Mouse (Mus musculus): ENCODE data around the gene Cd33. TPM values are rescaled to one million over a fixed set of nuclear protein-coding genes. Genes with fewer than 3 reads are reported as not detected.

Gene Cd33
- total and polyA plus RNA-seq, 2 experiments from 2014 or later = 2.0 TPM

- Histone ChIP-seq H3K4me1 (ENCODE audit: insufficient read depth, low read length) (peaks cover 8% of the 10 kb centered on the region; the same call in 1 of the 2 replicates), H3K27me3 (ENCODE audit: insufficient read depth, low read length) (no peaks in the 10 kb centered on the region), H3K36me3 (ENCODE audit: insufficient read depth, low read length) (no peaks in the 10 kb centered on the region), H3K4me2 (ENCODE audit: low read depth, low read length) (peak overlapping the region; percentile 73), H3K9ac (replicated peaks; ENCODE audit: low read length) (peak overlapping the region; percentile 91), H3K27ac (peak overlapping the region; percentile 82), H3K4me3 (ENCODE audit: low read length) (peak overlapping the region; percentile 78), H3K9me3 (ENCODE audit: low read length) (no peaks in the 10 kb centered on the region)
- DNase-seq (ENCODE audit: low spot score) = peak; percentile 88
- 0% methylated on average over 7 of the region's 13 CpGs for WGBS
- ATAC-seq = peak; percentile 89
- no peak for TF ChIP-seq CTCF (IDR thresholded peaks at IDR 0.05; ENCODE audit: low read depth)
These were observed 54.0 kb downstream of the Cd33 start for GRCm38 (mm10) chr7:43490182-43490584.

- Histone ChIP-seq H3K4me2 (ENCODE audit: low read depth, low read length) (peak within 1 kb of the TSS; percentile 73), H3K27ac (peak within 1 kb of the TSS; percentile 82), H3K4me3 (ENCODE audit: low read length) (peak within 1 kb of the TSS; percentile 78), H3K4me1 (ENCODE audit: insufficient read depth, low read length) (peaks cover 8% of the 10 kb centered on the region; the same call in 1 of the 2 replicates), H3K9me3 (ENCODE audit: low read length) (no peaks in the 10 kb centered on the region), H3K9ac (replicated peaks; ENCODE audit: low read length) (peak within 1 kb of the TSS; percentile 91), H3K27me3 (ENCODE audit: insufficient read depth, low read length) (no peaks in the 10 kb centered on the region), H3K36me3 (ENCODE audit: insufficient read depth, low read length) (no peaks in the 10 kb centered on the region)
- 0% methylated on average over 16 of the region's 41 CpGs for WGBS
- ATAC-seq = peak; percentile 59
- peak; percentile 24 for DNase-seq (ENCODE audit: low spot score)
- TF ChIP-seq CTCF (IDR thresholded peaks at IDR 0.05; ENCODE audit: low read depth) = no peak
These were observed 54.5 kb downstream of the Cd33 start, which contains the start of gene Iglon5 for GRCm38 (mm10) chr7:43489631-43490125. Gene Iglon5 (minus strand): TSS chr7:43490075.

GRCm38 (mm10) chr7:43488646-43489045 lies 55.6 kb downstream of the Cd33 start:
- Histone ChIP-seq H3K36me3 (ENCODE audit: insufficient read depth, low read length) (no peaks in the 10 kb centered on the region), H3K4me2 (ENCODE audit: low read depth, low read length) (peak overlapping the region; percentile 73), H3K4me3 (ENCODE audit: low read length) (peak overlapping the region; percentile 78), H3K9ac (replicated peaks; ENCODE audit: low read length) (peak overlapping the region; percentile 91; the same call in 1 of the 2 replicates), H3K4me1 (ENCODE audit: insufficient read depth, low read length) (peaks cover 8% of the 10 kb centered on the region; the same call in 1 of the 2 replicates), H3K9me3 (ENCODE audit: low read length) (no peaks in the 10 kb centered on the region), H3K27ac (0 out of 2 replicates have a peak overlapping the region, but pooled peaks have one; percentile 82), H3K27me3 (ENCODE audit: insufficient read depth, low read length) (no peaks in the 10 kb centered on the region)
- TF ChIP-seq CTCF (IDR thresholded peaks at IDR 0.05; ENCODE audit: low read depth) = no peak; the same call in 1 of the 2 replicates
- WGBS = 23% methylated on average over 5 of the region's 5 CpGs
- ATAC-seq (peak; percentile 27), DNase-seq (ENCODE audit: low spot score) (peak; percentile 18)

GRCm38 (mm10) chr7:43483236-43483635 lies 61.0 kb downstream of the Cd33 start:
- H3K9me3 ChIP-seq (ENCODE audit: low read length) = no peaks in the 10 kb centered on the region
- H3K9ac ChIP-seq (replicated peaks; ENCODE audit: low read length) = no peak overlapping the region
- H3K4me2 ChIP-seq (ENCODE audit: low read depth, low read length) = no peak overlapping the region
- DNase-seq (ENCODE audit: low spot score) (no peak), ATAC-seq (no peak)
- H3K4me1 ChIP-seq (ENCODE audit: insufficient read depth, low read length) = peaks cover 6% of the 10 kb centered on the region; the same call in 1 of the 2 replicates
- H3K27ac ChIP-seq = no peak overlapping the region
- TF ChIP-seq CTCF (IDR thresholded peaks at IDR 0.05; ENCODE audit: low read depth) = no peak
- H3K27me3 ChIP-seq (ENCODE audit: insufficient read depth, low read length) = no peaks in the 10 kb centered on the region
- H3K36me3 ChIP-seq (ENCODE audit: insufficient read depth, low read length) = no peaks in the 10 kb centered on the region
- 31% methylated on average over 10 of the region's 10 CpGs for WGBS
- H3K4me3 ChIP-seq (ENCODE audit: low read length) = no peak overlapping the region

GRCm38 (mm10) chr7:43482090-43482716 lies 62.0 kb downstream of the Cd33 start:
- H3K4me2 ChIP-seq (ENCODE audit: low read depth, low read length) = no peak overlapping the region
- no peaks in the 10 kb centered on the region for H3K36me3 ChIP-seq (ENCODE audit: insufficient read depth, low read length)
- ATAC-seq = peak; percentile 79
- no peaks in the 10 kb centered on the region for H3K27me3 ChIP-seq (ENCODE audit: insufficient read depth, low read length)
- 34% methylated on average over 8 of the region's 8 CpGs for WGBS
- no peak overlapping the region for H3K9ac ChIP-seq (replicated peaks; ENCODE audit: low read length)
- H3K4me3 ChIP-seq (ENCODE audit: low read length) = no peak overlapping the region
- H3K27ac ChIP-seq = no peak overlapping the region
- peak; percentile 63 for DNase-seq (ENCODE audit: low spot score)
- no peaks in the 10 kb centered on the region for H3K9me3 ChIP-seq (ENCODE audit: low read length)
- no peak for TF ChIP-seq CTCF (IDR thresholded peaks at IDR 0.05; ENCODE audit: low read depth)
- H3K4me1 ChIP-seq (ENCODE audit: insufficient read depth, low read length) = peaks cover 6% of the 10 kb centered on the region; the same call in 1 of the 2 replicates

GRCm38 (mm10) chr7:43481191-43481590 lies 63.0 kb downstream of the Cd33 start:
- Histone ChIP-seq H3K36me3 (ENCODE audit: insufficient read depth, low read length) (no peaks in the 10 kb centered on the region), H3K9ac (replicated peaks; ENCODE audit: low read length) (no peak overlapping the region), H3K27ac (no peak overlapping the region), H3K4me1 (ENCODE audit: insufficient read depth, low read length) (peaks cover 6% of the 10 kb centered on the region; the same call in 1 of the 2 replicates), H3K4me3 (ENCODE audit: low read length) (no peak overlapping the region), H3K9me3 (ENCODE audit: low read length) (no peaks in the 10 kb centered on the region), H3K4me2 (ENCODE audit: low read depth, low read length) (no peak overlapping the region), H3K27me3 (ENCODE audit: insufficient read depth, low read length) (no peaks in the 10 kb centered on the region)
- 51% methylated on average over 3 of the region's 3 CpGs for WGBS
- no peak for DNase-seq (ENCODE audit: low spot score)
- TF ChIP-seq CTCF (IDR thresholded peaks at IDR 0.05; ENCODE audit: low read depth) = no peak
- ATAC-seq = no peak

- H3K9ac ChIP-seq (replicated peaks; ENCODE audit: low read length) = no peak overlapping the region
- H3K27me3 ChIP-seq (ENCODE audit: insufficient read depth, low read length) = no peaks in the 10 kb centered on the region
These were observed 67.9 kb downstream of the Cd33 start for GRCm38 (mm10) chr7:43476376-43476775.

More at GRCm38 (mm10) chr7:43476376-43476775, 67.9 kb downstream of the Cd33 start:
- Histone ChIP-seq H3K4me2 (ENCODE audit: low read depth, low read length) (no peak overlapping the region), H3K9me3 (ENCODE audit: low read length) (no peaks in the 10 kb centered on the region), H3K27ac (no peak overlapping the region), H3K4me1 (ENCODE audit: insufficient read depth, low read length) (no peaks in the 10 kb centered on the region), H3K4me3 (ENCODE audit: low read length) (no peak overlapping the region), H3K36me3 (ENCODE audit: insufficient read depth, low read length) (0 out of 2 replicates have a peak, but pooled peaks cover 2% of the 10 kb centered on the region)
- WGBS = 19% methylated on average over 13 of the region's 13 CpGs
- no peak for DNase-seq (ENCODE audit: low spot score)
- ATAC-seq = no peak
- no peak for TF ChIP-seq CTCF (IDR thresholded peaks at IDR 0.05; ENCODE audit: low read depth)

Measured in hindbrain, postnatal 0 days (tissue).